ENCODE assay signal across 25 mouse cellular contexts in genomic region chr12:112965783-112966182, GRCm38 (mm10).
"Had no signal": no experiment of that assay in that cellular context is flagged by ENCODE, and none has a peak within 500 bp of the region (broad histone marks: within the 10 kb centered on the region; RNA-seq: fewer than 3 reads in every experiment).

No protein-coding gene starts in this region.

- H3K27me3 ChIP-seq: heart, embryonic 13.5 days; heart, embryonic 15.5 days; hindbrain, embryonic 13.5 days; hindbrain, embryonic 15.5 days; kidney, embryonic 15.5 days; limb, embryonic 13.5 days; limb, embryonic 15.5 days; liver, embryonic 12.5 days had no signal

- H3K4me1 ChIP-seq: hindbrain, embryonic 13.5 days; hindbrain, embryonic 15.5 days; limb, embryonic 13.5 days; liver, embryonic 12.5 days had no signal

- H3K4me3 ChIP-seq: heart, adult 2 months; heart, embryonic 13.5 days; heart, embryonic 15.5 days; hindbrain, embryonic 13.5 days; hindbrain, embryonic 15.5 days; kidney, embryonic 15.5 days; limb, embryonic 13.5 days; limb, embryonic 15.5 days; liver, embryonic 12.5 days had no signal

- DNase-seq: gastrocnemius, postnatal 14 days; gastrocnemius, postnatal 36 days; heart, adult 11 months; heart, postnatal 14 days; heart, postnatal 36 days; kidney, adult 11 months; kidney, adult 2 months; kidney, adult 9 months; kidney, postnatal 14 days; kidney, postnatal 36 days; layer of hippocampus, adult 9-11 months; layer of hippocampus, postnatal 36 days; left cerebral cortex, postnatal 4 days had no signal

- H3K27ac ChIP-seq: heart, adult 2 months; heart, embryonic 13.5 days; heart, embryonic 15.5 days; hindbrain, embryonic 13.5 days; hindbrain, embryonic 15.5 days; hindbrain, postnatal 0 days; kidney, embryonic 15.5 days; kidney, postnatal 0 days; limb, embryonic 13.5 days; limb, embryonic 15.5 days; liver, embryonic 12.5 days; liver, embryonic 14.5 days had no signal
